Mouse (Mus musculus): ENCODE measurements around the gene Erich3. TPM values are rescaled to one million over a fixed set of nuclear protein-coding genes. Genes with fewer than 3 reads are reported as not detected.

The Erich3 gene
- polyA plus RNA-seq, 1 experiment = 11.7 TPM

DNA sequence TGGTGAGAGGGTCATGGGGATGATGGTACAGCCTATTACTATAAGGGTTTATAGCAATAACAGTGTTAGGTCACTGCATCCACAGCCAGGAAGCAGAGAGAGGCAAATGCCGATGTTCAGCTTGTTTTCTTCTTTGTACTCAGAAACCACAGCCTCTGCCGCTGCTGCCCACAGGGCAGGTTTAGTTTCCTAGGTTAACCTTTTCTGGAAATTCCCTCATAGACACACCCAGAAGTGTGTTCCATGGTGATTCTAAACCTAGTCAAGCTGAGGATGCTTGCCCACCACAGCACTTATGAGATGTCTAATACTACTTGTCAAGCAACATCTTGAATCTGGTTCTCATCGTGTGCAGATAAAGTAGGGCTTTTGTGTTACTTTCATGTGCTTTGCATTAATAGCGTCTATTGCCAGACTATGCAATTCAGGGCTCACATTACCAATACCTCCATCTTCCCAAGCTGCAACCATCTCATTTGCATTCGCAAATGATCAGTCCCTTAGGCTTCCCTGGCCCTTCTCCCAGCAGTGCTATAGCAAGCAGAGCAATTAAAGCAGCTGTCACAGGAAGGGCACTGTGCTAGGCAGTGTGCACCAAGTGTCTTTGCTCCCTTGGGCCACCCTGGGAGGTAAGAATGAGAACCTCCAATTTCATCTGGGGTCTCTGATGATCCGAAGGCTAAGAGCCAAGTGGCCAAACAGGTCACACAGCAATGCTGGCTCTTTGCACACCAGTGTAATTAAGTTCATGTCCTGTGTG is 115.4 kb downstream of the Erich3 start:
- H3K27me3 ChIP-seq (ENCODE audit: control insufficient read depth, insufficient read depth, low read length) = no peaks in the 10 kb centered on the region
- H3K27ac ChIP-seq (ENCODE audit: insufficient read depth, low read length) = no peak overlapping the region
- H3K4me1 ChIP-seq (ENCODE audit: control insufficient read depth, insufficient read depth, low read length) = no peaks in the 10 kb centered on the region
- no peak for DNase-seq
- H3K4me3 ChIP-seq (replicated peaks; ENCODE audit: insufficient read depth, low read depth, low read length) = no peak overlapping the region
- TF ChIP-seq CTCF (IDR thresholded peaks at IDR 0.05; ENCODE audit: borderline replicate concordance, insufficient read depth, low read depth, low read length) (no peak), POLR2A (IDR thresholded peaks at IDR 0.05; ENCODE audit: borderline replicate concordance, insufficient read depth, low read length) (no peak)
- WGBS = 62% methylated on average over 6 of the region's 6 CpGs

DNA sequence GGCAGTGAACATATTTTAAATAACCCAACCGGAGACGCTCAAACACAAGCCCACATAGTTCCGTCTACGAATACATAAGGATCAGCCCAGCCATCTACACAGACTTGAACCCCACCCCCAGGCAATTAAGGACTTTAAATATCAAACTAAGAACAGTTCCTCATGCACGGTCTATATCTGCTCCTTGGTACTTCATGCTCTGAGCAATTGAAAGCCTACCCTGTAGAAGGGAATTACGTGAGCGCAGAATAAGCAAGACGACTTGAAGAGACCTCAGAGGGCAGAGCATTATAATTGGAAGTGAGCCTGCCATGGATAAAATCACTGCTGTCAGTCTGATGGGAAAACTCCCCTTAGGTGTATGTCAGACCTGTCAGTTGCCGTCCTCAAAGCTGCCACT is 122.7 kb downstream of the Erich3 start:
- no peak for TF ChIP-seq CTCF (IDR thresholded peaks at IDR 0.05; ENCODE audit: borderline replicate concordance, insufficient read depth, low read depth, low read length)
- TF ChIP-seq POLR2A (IDR thresholded peaks at IDR 0.05; ENCODE audit: borderline replicate concordance, insufficient read depth, low read length) = no peak
- Histone ChIP-seq H3K4me1 (ENCODE audit: control insufficient read depth, insufficient read depth, low read length) (no peaks in the 10 kb centered on the region), H3K27me3 (ENCODE audit: control insufficient read depth, insufficient read depth, low read length) (no peaks in the 10 kb centered on the region; the same call in 1 of the 2 replicates), H3K27ac (ENCODE audit: insufficient read depth, low read length) (no peak overlapping the region), H3K4me3 (replicated peaks; ENCODE audit: insufficient read depth, low read depth, low read length) (no peak overlapping the region)
- WGBS = 95% methylated on average over 9 of the region's 9 CpGs
- DNase-seq = no peak

DNA sequence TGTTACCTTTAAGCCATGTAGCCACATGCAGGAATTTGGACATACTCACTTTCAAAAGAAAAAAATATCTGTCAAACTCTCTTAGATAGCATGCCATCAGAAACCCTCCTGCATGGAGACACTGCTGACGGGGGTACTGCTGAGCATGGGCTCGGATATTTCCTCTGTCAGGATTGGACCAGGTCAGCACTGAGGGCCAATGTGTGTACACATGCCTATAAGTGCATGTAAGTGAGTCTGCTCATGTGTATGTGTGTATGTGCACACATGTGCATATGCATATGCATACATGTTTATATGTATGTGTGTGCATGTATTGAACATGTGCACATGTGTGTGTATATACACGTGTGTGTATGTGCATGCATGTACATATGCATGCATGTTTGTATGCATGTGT is 124.0 kb downstream of the Erich3 start:
- Histone ChIP-seq H3K27me3 (ENCODE audit: control insufficient read depth, insufficient read depth, low read length) (no peaks in the 10 kb centered on the region; the same call in 1 of the 2 replicates), H3K27ac (ENCODE audit: insufficient read depth, low read length) (no peak overlapping the region), H3K4me3 (replicated peaks; ENCODE audit: insufficient read depth, low read depth, low read length) (no peak overlapping the region), H3K4me1 (ENCODE audit: control insufficient read depth, insufficient read depth, low read length) (no peaks in the 10 kb centered on the region)
- WGBS = 87% methylated on average over 3 of the region's 3 CpGs
- TF ChIP-seq POLR2A (IDR thresholded peaks at IDR 0.05; ENCODE audit: borderline replicate concordance, insufficient read depth, low read length) (no peak), CTCF (IDR thresholded peaks at IDR 0.05; ENCODE audit: borderline replicate concordance, insufficient read depth, low read depth, low read length) (no peak)
- DNase-seq = no peak

DNA sequence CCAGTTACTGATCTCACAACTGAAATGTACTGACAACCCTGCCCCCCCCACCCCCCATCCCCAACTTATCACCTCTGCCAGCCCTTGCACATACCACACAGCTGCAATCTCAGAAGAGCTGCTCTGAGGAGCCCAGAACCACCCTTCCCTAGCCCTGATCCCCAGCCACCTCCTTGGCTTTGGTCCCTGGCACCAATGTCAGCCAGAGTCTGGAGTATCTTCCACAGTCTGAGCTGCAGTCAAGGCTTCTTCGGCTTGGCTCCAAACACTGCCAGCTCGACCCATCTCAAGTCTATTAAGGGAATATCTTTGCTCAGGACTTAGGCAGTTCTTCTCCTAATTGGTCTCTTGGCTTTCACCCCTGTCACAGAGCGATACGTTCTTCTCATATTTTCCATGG is 129.9 kb downstream of the Erich3 start:
- WGBS = 17% methylated on average over 4 of the region's 4 CpGs
- no peak for DNase-seq
- TF ChIP-seq POLR2A (IDR thresholded peaks at IDR 0.05; ENCODE audit: borderline replicate concordance, insufficient read depth, low read length) (no peak), CTCF (IDR thresholded peaks at IDR 0.05; ENCODE audit: borderline replicate concordance, insufficient read depth, low read depth, low read length) (no peak)

DNA sequence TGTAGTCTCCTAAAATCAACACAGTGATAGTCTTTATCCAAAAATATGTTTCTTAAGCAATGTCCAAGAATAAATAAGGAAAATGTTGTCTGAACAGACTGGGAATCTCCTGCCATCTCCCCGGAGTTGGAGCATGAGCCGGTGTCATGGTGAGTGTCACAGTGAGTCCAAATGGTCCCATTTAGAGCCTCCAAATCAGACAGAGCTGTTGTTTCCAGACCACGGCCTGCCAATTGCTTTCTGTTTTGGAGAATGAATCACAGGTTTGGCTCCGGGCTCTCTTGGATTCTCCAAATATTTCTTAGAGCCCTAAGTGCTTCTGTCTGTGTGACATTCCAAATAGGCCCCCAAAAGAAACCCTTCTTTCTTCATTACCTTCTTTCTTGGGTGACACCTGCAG is 135.1 kb downstream of the Erich3 start:
- Histone ChIP-seq H3K27ac (ENCODE audit: insufficient read depth, low read length) (no peak overlapping the region), H3K4me1 (ENCODE audit: control insufficient read depth, insufficient read depth, low read length) (peaks cover 4% of the 10 kb centered on the region; the same call in 1 of the 2 replicates), H3K27me3 (ENCODE audit: control insufficient read depth, insufficient read depth, low read length) (no peaks in the 10 kb centered on the region; the same call in 1 of the 2 replicates), H3K4me3 (replicated peaks; ENCODE audit: insufficient read depth, low read depth, low read length) (no peak overlapping the region)
- whole genome bisulfite sequencing = 6% methylated on average over 4 of the region's 4 CpGs
- DNase-seq = peak; percentile 26 to 60
- no peak for TF ChIP-seq CTCF (IDR thresholded peaks at IDR 0.05; ENCODE audit: borderline replicate concordance, insufficient read depth, low read depth, low read length)
- TF ChIP-seq POLR2A (IDR thresholded peaks at IDR 0.05; ENCODE audit: borderline replicate concordance, insufficient read depth, low read length) = no peak

More for the DNA sequence above, 129.9 kb downstream of the Erich3 start:
- H3K4me3 ChIP-seq (replicated peaks; ENCODE audit: insufficient read depth, low read depth, low read length) = no peak overlapping the region
- no peak overlapping the region for H3K27ac ChIP-seq (ENCODE audit: insufficient read depth, low read length)
- peaks cover 1% of the 10 kb centered on the region; the same call in 1 of the 2 replicates for H3K27me3 ChIP-seq (ENCODE audit: control insufficient read depth, insufficient read depth, low read length)
- H3K4me1 ChIP-seq (ENCODE audit: control insufficient read depth, insufficient read depth, low read length) = peaks cover 2% of the 10 kb centered on the region; the same call in 1 of the 2 replicates

DNA sequence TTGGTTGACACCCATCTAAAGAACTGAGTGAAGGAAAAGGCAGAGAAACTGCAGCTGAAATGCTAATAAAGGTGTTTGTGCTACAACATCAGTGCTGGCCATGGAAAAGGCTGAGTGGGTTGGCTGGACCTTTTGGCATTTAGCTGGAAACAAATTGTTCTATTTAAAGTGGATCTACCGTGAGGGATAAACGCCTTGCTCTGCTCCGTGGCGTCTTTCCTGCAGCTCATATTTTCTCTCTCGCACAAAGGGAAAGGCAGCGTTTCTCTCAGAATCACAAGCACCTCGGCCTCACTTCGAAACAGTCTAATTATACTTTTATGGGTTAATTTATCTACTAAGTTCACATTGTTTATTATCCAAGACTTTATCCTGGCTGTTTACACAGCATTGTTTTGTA is 136.8 kb downstream of the Erich3 start:
- H3K27me3 ChIP-seq (ENCODE audit: control insufficient read depth, insufficient read depth, low read length) = no peaks in the 10 kb centered on the region; the same call in 1 of the 2 replicates
- no peak for DNase-seq
- TF ChIP-seq CTCF (IDR thresholded peaks at IDR 0.05; ENCODE audit: borderline replicate concordance, insufficient read depth, low read depth, low read length) (no peak), POLR2A (IDR thresholded peaks at IDR 0.05; ENCODE audit: borderline replicate concordance, insufficient read depth, low read length) (no peak)
- 35% methylated on average over 8 of the region's 8 CpGs for WGBS
- H3K4me1 ChIP-seq (ENCODE audit: control insufficient read depth, insufficient read depth, low read length) = peaks cover 4% of the 10 kb centered on the region; the same call in 1 of the 2 replicates
- H3K27ac ChIP-seq (ENCODE audit: insufficient read depth, low read length) = no peak overlapping the region
- no peak overlapping the region for H3K4me3 ChIP-seq (replicated peaks; ENCODE audit: insufficient read depth, low read depth, low read length)

DNA sequence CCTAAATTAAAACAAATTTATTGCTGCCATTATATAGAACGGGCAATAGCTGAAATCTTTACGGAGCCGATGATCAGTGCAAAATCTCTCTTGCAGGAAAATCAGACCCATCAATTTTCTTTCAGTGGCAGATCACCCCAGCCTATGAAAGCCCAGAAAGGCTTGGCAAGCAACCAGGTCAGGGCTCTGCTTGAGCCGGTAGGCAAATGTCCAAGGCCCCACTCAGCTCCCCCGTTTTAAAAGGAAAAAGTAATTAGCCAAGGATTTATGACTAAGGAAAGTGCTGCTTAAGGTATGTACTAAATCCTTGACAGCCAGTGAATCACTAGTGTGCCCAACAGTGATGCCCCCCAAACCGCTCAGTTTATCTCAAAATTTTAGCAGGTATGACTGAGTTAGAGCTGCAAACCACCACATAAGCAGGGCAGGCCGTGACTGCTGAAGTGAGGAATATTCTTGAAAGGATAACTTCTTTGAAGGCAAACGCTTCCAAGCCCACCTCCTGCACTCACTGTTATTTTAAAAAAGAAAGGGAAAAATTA is 137.3 kb downstream of the Erich3 start:
- no peak overlapping the region for H3K27ac ChIP-seq (ENCODE audit: insufficient read depth, low read length)

DNA sequence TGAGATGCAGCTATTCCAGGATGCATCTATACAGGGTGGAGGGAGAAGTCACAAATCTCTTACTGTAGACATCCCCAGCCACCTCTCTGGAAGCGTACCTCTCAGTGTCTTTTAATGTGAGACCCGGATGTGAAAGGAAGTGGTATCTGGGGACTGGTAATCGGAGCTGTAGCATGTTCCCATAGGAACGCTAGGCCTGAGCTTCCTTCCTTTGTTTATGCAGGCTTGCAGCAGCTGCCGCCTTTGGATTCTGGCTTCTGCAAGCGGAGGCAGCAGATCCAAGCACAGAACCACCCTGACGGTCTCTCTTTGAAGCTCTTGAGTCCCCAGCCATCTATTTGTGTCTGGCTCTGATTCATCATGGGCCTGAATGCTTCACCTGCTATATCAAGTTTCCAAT is 143.0 kb downstream of the Erich3 start:
- no peak overlapping the region for H3K4me3 ChIP-seq (replicated peaks; ENCODE audit: insufficient read depth, low read depth, low read length)
- no peaks in the 10 kb centered on the region; the same call in 1 of the 2 replicates for H3K27me3 ChIP-seq (ENCODE audit: control insufficient read depth, insufficient read depth, low read length)

More for the DNA sequence above, 137.3 kb downstream of the Erich3 start:
- Histone ChIP-seq H3K4me1 (ENCODE audit: control insufficient read depth, insufficient read depth, low read length) (peaks cover 4% of the 10 kb centered on the region; the same call in 1 of the 2 replicates), H3K4me3 (replicated peaks; ENCODE audit: insufficient read depth, low read depth, low read length) (no peak overlapping the region), H3K27me3 (ENCODE audit: control insufficient read depth, insufficient read depth, low read length) (no peaks in the 10 kb centered on the region; the same call in 1 of the 2 replicates)
- WGBS = 40% methylated on average over 8 of the region's 8 CpGs
- TF ChIP-seq POLR2A (IDR thresholded peaks at IDR 0.05; ENCODE audit: borderline replicate concordance, insufficient read depth, low read length) (no peak), CTCF (IDR thresholded peaks at IDR 0.05; ENCODE audit: borderline replicate concordance, insufficient read depth, low read depth, low read length) (no peak)
- no peak for DNase-seq

More for the DNA sequence above, 143.0 kb downstream of the Erich3 start:
- WGBS = 48% methylated on average over 7 of the region's 7 CpGs
- no peak for TF ChIP-seq POLR2A (IDR thresholded peaks at IDR 0.05; ENCODE audit: borderline replicate concordance, insufficient read depth, low read length)
- no peak for TF ChIP-seq CTCF (IDR thresholded peaks at IDR 0.05; ENCODE audit: borderline replicate concordance, insufficient read depth, low read depth, low read length)
- DNase-seq = no peak
- no peak overlapping the region for H3K27ac ChIP-seq (ENCODE audit: insufficient read depth, low read length)
- no peaks in the 10 kb centered on the region for H3K4me1 ChIP-seq (ENCODE audit: control insufficient read depth, insufficient read depth, low read length)
